Mouse (Mus musculus): Measurements from ENCODE around the gene Fos.

Fos gene

DNA sequence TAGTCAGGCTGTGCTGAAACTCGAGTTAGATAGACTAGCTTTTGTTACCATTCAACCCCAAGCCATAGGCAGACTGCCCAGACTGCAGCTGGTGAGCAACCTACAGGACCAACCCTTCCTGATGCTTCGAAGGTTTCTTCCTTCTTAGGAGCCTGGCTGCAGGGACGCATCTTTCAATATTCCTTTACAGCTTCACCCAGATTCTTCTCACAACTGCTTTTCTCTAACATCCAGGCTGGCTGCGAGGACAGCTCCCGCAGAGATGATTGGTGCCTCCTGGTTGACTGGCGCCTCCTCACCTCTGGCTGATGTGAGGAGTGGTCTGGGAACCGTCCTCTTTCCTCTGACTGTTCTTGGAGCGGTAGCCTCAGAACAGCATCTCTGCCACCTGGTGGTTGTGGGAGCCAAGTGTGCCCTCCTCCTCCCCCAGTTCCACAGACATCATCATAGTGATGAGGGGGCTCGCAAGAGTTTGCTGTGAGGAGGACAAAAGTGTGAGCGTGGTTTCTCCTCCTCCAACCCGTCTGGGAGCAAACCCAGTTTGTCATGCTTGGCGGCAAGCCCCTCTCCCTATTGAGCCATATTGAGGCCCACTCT is 14.0 kb downstream of the Fos start:
- peak; percentile 71 to 78 for DNase-seq

DNA sequence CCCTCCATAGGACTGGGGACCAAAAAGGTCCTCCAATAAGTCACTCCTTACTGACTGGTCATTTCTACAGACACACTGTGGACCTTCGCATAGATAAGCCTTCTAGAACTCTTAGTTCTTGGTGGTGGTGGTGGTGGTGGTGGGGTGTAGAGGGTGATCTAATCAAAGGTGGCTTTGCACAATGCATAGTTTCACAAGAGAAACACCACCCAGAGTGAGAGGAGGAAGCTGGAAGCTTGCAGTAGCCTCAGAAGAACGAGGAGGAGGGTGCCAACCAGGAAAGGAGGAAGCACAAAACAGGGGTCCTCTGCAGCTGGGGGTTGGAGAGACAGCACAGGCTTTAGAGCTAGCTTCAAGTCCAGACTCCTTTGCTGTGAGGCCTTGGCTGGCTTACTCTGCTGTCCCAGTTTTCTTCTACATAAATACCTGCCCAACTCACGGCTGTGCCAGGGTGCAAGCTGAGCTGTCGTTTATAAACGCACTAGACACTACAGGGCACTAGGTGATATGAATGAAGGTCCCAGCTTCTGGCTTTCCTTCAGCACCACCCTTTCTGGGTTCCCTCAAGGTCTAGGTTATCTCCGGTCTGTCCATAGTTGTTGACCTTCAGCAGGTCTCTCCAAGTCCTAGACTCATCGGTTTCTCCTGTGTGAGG is 15.7 kb downstream of the Fos start:
- DNase-seq: no peak

DNA sequence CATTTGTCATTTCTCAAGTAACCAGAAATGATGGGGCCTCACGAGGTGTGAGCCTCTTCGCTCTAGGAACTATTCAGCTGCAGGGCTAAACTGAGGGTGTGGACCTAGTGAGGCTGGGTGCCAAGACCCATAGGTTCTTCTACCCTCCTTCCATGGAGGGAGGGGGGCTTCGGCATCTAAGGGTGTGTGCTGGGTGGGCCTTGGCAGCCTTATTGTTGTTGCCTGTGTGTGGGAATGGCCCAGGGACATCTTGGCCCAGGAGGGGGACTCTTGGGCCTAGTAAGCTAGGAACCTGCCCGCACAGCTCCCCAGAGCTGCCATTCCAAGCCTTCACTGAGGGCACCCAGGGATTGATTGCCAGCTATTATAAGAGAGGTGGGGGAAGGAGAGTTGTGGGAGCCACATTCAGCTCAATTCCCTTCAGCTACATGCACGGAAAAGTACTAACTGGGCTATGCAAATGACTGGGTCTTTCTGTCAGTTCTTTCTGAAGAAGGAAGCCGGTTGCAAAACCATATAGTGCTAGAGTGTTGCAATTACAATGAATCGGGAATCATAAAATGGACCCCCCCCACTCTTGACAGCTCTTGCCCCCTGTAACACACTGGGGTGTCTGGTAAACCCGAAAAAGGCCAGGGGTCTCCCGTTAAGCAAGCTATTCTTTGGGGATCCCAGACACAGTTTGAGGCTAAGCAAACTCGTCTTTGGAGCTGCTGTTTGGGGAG is 16.6 kb downstream of the Fos start:
- DNase-seq: no peak

DNA sequence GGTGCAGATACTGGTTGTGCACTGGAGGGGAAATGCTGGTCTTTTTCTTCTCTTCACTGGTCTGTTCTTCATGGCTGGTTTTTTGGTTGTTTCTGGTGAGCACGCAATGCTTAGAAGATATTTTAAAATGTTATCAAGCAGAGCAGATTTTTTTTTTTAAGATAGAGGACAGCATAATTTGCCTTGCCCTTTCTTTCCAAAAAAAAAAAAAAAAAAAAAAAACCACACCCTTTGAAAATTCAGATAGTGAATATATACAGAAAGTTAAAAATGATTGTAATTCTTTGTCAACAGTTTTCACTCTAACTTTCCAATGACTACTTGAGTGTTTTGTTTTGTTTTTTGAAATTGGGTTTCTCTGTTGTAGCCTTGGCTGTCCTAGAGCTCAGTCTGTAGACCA is 17.3 kb downstream of the Fos start:
- DNase-seq: no peak

DNA sequence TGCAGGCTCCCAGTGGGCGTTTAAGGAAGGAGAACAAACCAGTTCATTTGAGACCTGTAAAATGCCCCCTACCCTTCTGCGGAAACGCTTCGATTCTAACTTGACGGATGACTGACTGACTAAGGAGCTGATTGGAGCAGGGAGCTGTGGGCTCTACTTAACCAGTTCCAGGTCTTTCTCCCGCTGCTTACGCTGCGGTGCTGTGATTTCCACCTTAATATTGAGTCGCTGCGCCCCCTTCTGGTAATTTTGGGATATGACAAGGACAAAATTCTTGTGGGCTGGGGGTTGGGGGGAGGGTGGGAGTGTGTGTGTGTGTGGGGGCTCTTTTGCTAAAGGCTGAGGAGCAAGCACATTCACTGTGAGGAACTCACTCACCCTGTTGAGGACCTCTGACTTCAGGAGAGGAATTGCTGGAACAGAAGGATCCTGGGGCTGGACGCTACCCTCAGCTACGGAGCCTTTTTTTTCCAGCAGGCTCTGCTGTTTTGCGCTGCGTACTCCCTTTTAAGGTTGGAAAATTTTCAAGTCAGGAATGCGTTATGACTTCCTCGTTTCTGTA is 18.5 kb downstream of the Fos start:
- peak; percentile 73 to 80 for DNase-seq

DNA sequence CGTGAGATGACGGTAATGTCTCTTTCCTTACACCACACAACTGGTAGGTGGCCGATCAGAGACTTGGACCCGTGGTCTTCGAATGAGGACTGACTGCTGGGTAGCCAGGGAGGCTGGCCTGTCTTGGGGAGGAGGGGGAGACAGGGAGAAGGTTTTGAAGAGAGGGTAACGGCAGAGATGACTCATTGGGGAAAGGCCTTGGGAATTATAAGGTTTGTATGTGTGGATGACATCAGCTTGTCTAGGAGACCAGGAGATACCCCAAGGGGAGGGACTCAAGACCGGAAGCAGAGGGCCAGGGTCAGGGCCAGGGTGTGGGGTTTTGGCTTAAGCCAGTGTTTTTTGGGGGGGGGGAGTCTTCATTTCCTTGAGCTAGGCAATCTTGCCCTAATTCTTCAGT is 22.6 kb downstream of the Fos start:
- DNase-seq: no peak

DNA sequence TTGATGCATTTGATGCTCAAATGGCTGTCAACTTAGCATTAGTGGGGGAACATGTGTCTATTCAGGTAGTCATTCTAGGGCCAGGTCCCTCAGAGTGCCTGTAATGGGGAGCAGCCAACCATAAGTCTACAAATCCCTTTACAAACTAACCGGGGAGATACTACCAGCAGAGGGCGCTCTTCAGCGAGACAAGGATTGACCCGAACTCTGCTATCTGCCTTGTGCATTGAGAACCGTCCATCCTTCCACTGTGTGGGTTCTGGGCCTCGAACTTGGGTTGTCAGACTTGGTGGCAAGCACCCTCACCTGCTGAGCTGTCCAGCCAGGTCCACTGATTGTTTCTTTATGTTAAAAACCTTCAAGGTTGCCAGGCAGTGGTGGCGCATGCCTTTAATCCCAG is 23.1 kb downstream of the Fos start:
- peak; percentile 69 to 90 for DNase-seq

DNA sequence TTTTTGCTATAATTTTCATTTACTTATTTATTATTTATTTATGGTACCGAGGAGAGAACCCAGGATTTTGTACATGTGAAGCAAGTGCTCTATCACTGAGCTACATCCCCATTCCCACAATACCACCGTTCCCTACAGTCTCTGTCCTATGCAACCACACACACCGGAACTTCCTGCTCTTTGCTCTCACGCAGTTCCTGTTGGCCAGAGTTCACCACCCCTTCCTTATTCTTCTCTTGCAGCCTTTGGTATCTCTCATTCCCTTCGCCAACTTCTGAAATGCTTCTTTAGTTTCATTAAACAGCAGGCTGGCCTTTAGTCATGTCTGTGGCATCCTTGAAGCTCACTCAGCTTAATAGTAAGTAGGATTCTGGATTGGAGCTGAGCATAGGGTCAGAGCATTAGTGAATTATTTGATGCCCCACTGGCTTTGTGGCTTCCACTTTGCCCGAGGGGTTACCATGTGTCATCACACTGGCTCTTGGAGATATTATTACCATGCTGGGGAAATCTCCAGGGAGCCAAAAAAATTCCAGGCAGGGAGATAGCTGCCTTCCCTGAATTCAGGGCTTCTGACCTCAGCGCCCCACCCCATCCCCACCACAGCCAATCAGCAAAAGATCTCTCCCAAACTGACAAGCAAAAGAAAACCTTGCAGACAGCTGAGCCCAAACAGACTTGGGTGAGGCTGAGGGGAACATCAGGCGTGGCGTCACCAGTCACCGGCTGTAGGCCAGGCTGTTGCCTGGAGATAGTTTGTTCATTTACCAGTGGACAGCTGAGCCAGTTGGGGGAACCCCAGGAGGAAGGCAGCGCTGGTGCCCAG is 23.8 kb downstream of the Fos start:
- no peak for DNase-seq

DNA sequence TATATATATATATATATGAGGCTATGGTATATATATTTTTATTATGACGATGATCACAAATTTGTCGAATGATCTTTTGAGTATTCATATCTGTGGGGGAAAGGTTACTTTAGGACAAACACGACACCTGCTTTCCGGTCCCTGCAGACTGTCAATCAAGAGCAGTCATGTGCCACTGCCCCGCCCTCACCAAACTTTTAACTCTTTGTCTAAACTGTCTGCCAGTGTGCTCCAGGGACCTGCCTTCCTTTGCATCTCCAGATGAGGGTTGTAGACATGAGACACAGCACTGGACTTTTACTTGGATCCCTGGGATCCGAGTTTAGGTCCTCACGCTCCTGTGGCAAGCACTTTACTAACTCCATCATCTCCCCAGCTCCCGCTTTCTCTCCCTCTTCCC is 25.3 kb downstream of the Fos start:
- no peak for DNase-seq

DNA sequence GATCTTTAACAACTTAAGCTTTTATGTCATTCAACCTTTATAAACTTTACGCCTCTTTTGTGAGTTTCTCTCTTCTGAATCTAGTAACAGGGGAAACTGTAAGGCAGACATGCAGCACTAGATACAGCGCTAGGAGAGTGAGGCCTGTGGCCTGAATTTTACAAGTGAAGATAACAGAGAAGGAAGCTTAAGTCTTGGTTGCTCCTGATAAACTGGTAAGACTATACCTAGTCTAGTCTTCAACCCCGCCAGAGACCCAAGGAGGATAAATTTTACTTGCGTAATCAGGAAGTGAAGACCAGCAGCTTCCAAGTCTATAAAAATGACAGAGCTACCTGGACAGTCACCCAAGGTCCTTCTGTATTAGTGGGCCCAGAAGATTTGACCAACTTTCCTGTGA is 29.0 kb downstream of the Fos start:
- no peak for DNase-seq

DNA sequence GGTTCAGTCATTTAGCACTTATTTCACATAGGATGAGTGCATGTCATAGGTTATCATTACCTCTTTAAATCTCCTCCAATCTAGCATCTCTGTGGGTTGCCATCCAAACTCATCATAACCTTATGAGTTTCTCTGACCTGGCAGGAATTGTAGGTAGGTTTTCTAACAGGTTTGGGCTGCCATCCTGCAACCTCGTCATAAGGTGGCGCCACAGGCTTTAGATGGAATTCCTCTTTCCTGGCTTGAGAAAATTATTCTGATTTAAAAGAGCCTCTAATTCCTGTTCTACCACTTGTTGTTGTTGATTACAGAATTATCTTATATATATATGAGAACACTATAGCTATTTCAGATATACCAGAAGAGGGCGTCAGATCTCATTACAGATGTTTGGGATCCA is 34.5 kb downstream of the Fos start:
- DNase-seq: peak in 1 of 2 experiments; percentile 57

DNA sequence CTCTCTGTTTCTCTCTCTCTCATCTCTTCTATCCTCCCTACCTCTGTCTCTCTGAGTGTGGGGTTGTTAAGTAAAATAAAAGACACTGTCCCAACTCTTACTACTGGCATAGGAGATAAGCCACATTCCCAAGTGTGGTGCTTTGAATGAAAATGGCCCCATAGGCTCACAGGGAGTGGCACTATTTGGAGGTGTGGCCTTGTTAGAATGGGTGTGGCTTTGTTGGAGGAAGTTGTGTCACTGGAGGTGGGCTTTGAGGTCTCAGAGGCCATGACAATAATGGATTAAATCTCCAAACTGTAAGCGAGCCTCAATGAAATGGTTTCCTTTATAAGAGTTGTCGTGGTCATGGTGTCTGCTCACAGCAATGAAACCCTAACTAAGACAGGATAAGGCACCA is 36.3 kb downstream of the Fos start:
- DNase-seq: no peak

DNA sequence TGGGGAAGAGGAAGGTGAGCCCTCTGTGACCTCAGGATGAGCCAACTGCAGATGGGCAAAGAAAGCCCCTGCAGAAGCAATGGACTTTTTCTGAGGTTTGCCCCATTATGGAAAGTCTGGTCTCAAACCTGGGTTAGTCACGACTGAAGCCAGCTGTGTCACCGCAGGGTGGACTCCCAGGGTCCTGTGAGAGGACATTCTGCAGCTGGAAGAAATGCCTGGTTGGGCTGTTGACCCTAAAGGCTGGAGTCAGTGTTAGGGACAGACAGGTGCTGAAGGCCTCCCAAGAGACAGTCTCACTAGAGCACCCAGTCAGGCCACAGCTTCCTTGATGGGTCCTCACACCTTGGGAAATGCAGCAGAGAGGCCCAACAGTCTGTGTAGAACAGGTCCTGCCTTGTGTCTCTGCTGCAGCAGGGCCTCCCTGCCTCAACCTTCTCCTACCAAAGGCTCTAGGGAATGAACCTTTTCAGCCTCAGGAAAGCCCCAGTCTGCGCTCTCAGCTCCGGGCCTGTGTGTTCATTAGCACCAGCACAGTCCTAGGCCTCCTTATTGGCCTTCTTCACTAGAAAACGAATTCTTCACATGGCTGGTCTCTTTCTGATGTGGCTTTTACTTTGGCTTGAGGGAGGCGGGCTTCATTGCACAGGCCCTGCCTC is 40.2 kb downstream of the Fos start:
- DNase-seq: no peak

DNA sequence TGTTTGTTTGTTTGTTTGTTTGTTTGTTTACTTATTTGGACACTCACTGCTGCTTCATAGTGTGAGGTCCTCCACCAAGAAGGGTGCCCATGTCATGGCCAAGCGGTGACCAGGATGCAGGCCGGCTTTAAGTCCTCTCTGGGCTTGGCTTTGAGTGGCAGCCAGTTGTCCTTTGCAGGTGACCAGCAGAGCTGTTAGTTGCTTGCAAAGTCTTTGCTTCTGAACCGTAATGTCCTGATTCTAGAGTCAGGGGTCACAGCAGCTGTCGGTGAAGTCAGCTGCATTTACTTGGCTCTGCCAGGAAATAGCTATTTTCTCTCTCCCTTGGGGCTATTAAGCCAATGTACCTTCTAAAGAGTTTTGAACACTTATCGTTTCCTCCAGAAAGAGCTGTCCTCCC is 41.3 kb downstream of the Fos start:
- no peak for DNase-seq

DNA sequence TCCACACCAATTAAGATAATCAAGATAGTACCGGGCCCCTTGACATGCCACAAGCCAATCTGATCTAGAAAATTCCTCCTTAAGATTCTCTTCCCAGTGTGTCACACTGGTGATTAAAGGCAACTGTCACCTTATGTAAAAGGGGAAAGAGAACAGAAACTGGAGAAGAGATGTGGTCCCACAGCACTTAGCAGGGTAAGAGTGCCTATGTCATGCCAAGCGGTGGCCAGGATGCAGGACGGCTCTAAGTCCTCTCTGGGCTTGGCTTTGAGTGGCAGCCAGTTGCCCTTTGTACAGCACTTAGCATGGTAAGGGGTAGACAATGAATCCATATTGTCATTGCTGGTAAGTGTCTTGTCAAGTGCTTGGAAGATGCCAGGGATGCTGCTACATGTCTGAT is 42.2 kb downstream of the Fos start:
- DNase-seq: no peak

DNA sequence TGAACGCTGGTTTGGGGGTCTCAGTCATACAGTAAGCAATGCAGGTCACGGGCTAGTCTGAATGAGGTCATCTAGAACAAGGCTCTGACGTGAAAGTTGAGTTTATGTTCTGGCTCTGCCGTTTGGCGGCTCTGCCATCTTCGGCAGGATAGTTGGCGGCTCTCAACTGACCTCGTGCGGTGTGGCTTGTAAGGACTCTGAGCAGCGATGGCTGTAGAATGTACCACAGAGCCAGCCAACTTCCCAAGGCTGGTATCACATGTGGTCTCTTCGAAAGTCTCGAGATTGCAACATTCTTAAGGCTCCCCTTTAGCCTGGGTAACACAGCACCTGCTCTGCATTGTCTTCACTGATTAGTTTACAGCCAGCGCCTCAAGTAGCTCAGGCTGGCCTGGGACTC is 43.6 kb downstream of the Fos start:
- no peak for DNase-seq

DNA sequence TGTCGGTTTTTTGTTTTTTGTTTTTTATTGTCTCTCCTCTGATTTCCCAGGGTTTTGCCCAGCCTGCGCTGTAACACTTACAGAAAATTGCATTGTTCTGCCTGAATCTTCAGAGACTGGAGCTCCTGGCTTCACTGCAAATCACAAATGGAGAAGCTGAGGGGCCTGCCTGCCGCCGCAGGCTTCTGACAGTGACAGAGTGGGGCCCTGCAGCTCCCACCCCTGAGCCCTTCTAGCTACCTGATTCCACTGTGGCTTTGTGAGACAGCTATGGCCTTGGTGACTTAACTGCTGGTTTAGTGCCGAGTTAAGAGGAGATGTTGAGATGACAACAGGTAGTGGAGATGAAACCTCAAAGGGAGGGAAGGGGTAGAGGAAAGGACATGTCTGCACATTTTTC is 44.3 kb downstream of the Fos start:
- DNase-seq: no peak

DNA sequence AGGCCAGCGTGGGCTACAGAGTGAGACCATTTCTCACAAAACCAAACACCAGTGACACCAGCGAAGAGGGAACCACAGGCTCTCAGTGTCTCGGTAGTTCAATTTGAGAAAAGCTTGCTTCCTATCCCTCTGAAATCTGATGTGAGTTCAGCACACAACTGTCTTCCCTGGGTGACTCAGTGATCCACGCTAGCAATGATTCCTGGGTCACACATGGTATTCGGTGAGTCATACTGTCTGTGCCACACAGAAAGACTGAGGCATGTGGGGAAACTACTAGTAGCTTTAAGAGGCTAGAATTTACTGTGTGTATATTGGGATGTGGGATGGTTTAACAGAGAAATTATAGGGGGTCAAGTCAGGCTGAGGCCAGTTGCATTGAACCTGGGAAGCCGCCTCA is 45.9 kb downstream of the Fos start:
- no peak for DNase-seq

DNA sequence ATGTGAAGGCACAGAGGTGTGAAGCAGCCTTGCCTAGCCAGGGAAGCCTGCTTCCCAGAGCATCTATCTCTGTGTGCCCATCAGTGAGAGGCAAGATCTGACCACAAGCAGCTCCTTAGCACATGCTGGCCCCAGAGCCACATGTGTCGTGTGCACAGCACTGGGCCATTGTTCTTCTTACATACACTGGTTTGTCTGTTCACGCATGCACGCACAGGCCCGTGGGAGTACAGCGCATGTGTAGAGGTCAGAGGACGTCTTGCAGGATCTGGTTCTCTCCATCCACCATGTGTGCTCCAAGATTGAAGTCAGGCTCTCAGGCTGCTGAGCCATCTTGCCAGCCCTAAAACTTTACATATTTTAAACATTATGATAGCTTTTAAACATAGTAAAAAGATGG is 47.4 kb downstream of the Fos start:
- DNase-seq: no peak

DNA sequence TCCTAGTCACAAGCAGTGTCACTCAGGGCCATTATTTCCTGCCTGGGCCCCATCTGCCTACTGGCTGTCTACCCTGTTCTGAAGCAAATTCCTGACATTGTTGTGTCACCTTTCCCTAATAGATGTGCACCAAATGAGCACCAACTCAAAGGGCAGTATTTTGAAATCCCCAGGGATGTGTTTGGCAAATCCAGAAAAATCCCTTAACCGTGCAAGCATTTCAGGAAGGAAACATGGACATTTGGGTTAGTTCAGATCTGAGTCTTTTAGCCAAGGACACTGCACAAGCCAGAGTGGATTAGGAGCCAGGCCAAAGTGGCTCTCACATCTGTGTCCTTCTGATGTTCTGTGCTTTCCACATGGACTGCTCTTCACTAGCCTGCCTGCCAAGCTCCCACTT is 48.0 kb downstream of the Fos start:
- peak; percentile 23 to 62 for DNase-seq

DNA sequence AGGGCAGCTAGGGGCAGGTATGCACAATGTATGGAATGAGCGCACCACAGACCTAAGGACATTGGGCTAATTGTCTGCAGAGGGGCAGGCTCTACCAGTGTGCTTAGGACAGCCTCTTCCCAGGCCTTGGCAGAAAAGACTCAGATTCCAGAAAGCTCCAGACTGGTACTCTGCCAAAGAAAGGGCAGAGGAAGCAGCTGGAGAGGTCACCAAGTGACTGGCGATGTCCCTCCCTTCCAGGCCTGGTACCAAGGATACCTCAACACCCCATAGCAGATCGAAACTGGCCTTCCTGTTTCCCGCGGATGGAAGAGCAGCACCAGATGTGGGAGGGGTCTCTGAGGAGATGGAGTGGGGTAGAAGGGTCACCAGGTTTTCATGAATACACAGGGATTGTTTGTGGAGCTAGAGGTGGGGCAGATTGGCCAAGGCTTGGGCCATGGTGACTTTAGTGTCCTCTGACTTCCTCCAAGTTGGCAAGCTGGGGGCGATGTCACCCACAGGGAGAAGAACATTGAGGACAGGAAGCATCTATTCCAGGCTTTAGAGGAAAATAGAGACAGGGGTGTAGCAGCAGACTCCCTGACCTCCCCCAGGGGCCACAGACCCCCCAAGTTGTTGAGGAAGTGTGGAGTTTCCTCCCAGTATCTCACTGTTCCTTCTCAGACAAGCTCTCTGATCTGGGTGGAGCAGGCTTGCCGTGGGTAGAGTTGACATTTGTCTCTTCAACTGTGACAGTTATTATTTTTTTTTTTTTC is 49.1 kb downstream of the Fos start:
- DNase-seq: peak; percentile 43 to 83
